Mouse (Mus musculus) small intestine, adult 2 months (tissue): ENCODE measurements around the gene Asgr1.

ENCODE experiments used
- CTCF ChIP-seq: fragments of 200-500 bp; IDR thresholded peaks from 2 replicates; pipeline ENCODE4 v1.5.1; 2012; ENCODE audit warnings: low read depth, mild to moderate bottlenecking, control low read depth, inconsistent platforms, low read length, moderate library complexity, mixed read lengths; ENCODE audit not compliant: insufficient replicate concordance, insufficient read length; ENCODE audit errors: extremely low read depth
- POLR2A ChIP-seq: fragments of 200-500 bp; IDR thresholded peaks from 2 replicates; pipeline ENCODE4 v1.6.1; 2012; ENCODE audit warnings: low read depth, mild to moderate bottlenecking, control low read depth, inconsistent platforms, low read length, moderate library complexity

DNA sequence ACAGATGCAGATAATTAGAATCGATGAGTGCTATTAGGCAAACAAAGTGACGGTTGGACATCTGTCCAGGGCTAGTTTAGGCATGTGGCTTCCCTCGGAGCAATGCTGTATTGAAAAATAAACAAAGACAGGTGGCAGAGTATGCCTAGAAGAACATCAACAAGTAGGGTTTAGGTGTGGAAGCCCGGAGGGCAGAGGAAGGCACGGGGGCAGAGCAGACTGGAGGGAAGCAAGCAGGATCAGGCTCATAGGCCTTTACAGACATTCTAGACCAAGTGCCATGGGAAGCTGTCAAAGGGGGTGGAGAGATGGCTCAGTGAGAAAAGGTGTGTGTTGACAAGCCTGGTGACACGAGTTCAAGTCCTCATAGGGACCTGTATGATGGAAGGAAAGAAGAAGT is 4.5 kb upstream of the Asgr1 start:
- TF ChIP-seq CTCF (no peak), POLR2A (no peak)
